12 mouse cellular contexts compared by ENCODE assay signal in the genomic region with DNA sequence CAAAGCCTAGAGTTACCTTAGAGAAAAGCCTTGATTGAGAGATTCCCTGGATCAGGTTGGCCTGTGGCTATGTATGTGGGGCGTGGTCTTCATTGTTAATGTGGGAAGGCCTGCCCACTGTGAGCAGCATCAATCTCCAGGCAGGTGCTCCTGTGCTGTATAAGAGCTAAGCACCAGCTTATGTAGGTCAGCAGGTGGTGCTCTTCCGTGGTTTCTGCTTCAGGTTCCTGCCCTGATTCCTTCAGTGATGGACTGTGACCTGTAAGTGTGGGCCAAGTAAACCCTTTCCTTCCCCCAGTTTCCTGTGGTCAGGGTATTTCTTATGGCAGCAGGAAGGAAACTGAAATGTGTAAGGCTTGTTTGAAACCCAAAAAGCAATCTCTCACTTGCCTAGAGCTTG.
DNase-seq lines count a peak whose midpoint lies in the region; ATAC-seq and TF ChIP-seq lines count a peak whose summit lies in the region.
"Had no signal": no experiment of that assay in that cellular context is flagged by ENCODE, and none has a peak within 500 bp of the region (broad histone marks: within the 10 kb centered on the region; RNA-seq: fewer than 3 reads in every experiment).

No protein-coding gene starts in this region.

- no peaks in the 10 kb centered on the region for H3K9me3 ChIP-seq in CH12.LX (replicated peaks; ENCODE audit: low read length)
- H3K9me3 ChIP-seq: forebrain, embryonic 13.5 days; neural tube, embryonic 12.5 days had no signal

- H3K27ac ChIP-seq in layer of hippocampus, adult 2 months, result no peak overlapping the region
- no peak overlapping the region for H3K27ac ChIP-seq in CH12.LX (ENCODE audit: insufficient read depth, low read depth)
- no peak overlapping the region for H3K27ac ChIP-seq in bone marrow, adult 2 months (ENCODE audit: control insufficient read depth, insufficient read depth, low read depth, low read length, poor library complexity)
- H3K27ac ChIP-seq: forebrain, embryonic 13.5 days; neural tube, embryonic 12.5 days had no signal

- peak; percentile 58 for TF ChIP-seq RAD21 in CH12.LX (IDR thresholded peaks at IDR 0.05; ENCODE audit: low read depth, low read length)

- TF ChIP-seq EP300 in CH12.LX (IDR thresholded peaks at IDR 0.05; ENCODE audit: low read length), result no peak

- H3K9ac ChIP-seq in CH12.LX (ENCODE audit: insufficient read depth, low read depth), result no peak overlapping the region
- H3K9ac ChIP-seq: forebrain, embryonic 13.5 days; neural tube, embryonic 12.5 days had no signal

- H3K4me3 ChIP-seq in layer of hippocampus, adult 2 months, result no peak overlapping the region
- H3K4me3 ChIP-seq in CH12.LX (replicated peaks in 1 of 3; ENCODE audit: low read depth in 2 of 3, low read length in 2 of 3, poor library complexity in 1 of 3), result no peak overlapping the region
- H3K4me3 ChIP-seq in bone marrow, adult 2 months (replicated peaks; ENCODE audit: control insufficient read depth, low read depth, low read length), result no peak overlapping the region
- H3K4me3 ChIP-seq: forebrain, embryonic 13.5 days; neural tube, embryonic 12.5 days had no signal

- H3K36me3 ChIP-seq in CH12.LX (replicated peaks in 1 of 2; ENCODE audit: control insufficient read depth in 1 of 2, insufficient read depth in 1 of 2, low read length in 1 of 2), result no peaks in the 10 kb centered on the region
- H3K36me3 ChIP-seq: neural tube, embryonic 12.5 days had no signal

- WGBS in bone marrow, adult 2 months, result 54% methylated on average over 2 of the region's 2 CpGs

- DNase-seq in layer of hippocampus, adult 2 months (ENCODE audit: low spot score in 2 of 2), result no peak
- DNase-seq in layer of hippocampus, adult 9-11 months, result no peak
- DNase-seq in CH12.LX (ENCODE audit: extremely low read depth), result peak; percentile 57
- DNase-seq in urinary bladder, postnatal 4 days (ENCODE audit: low spot score in 2 of 2), result no peak
- no peak for DNase-seq in gastrocnemius, postnatal 4 days (ENCODE audit: low spot score in 2 of 2)
- DNase-seq: lung, postnatal 36 days; thymus, postnatal 25 days had no signal

- peak; percentile 71 for ATAC-seq in megakaryocyte progenitor cell, adult 5-6 weeks (replicated peaks; ENCODE audit: poor library complexity)
- ATAC-seq in erythroid progenitor cell, adult 5-6 weeks (replicated peaks; ENCODE audit: low FRiP score, poor library complexity, severe bottlenecking), result no peak
- ATAC-seq: forebrain, embryonic 13.5 days had no signal

- in situ Hi-C loops in CH12.LX (cut with MboI; ENCODE audit: low pct_ligation_motif_present, low pct_unique_long_range_greater_than_20kb, low sequenced_read_pairs), result no loop called here

- H3K4me2 ChIP-seq in CH12.LX (ENCODE audit: insufficient read depth, low read depth, poor library complexity, severe bottlenecking), result no peak overlapping the region
- H3K4me2 ChIP-seq: forebrain, embryonic 13.5 days; neural tube, embryonic 12.5 days had no signal

- H3K27me3 ChIP-seq in CH12.LX (replicated peaks), result no peaks in the 10 kb centered on the region
- H3K27me3 ChIP-seq: forebrain, embryonic 13.5 days; neural tube, embryonic 12.5 days had no signal

- H3K79me2 ChIP-seq in CH12.LX (replicated peaks; ENCODE audit: control insufficient read depth, extremely low read depth, insufficient read depth, poor library complexity, severe bottlenecking), result no peaks in the 10 kb centered on the region

- peak; percentile 22 for TF ChIP-seq CTCF in layer of hippocampus, adult 2 months (conservative IDR thresholded peaks at IDR 0.05)
- peak; percentile 24 to 60; a peak in 3 of 4 replicates for TF ChIP-seq CTCF in CH12.LX (conservative IDR thresholded peaks at IDR 0.05 in 1 of 2, IDR thresholded peaks at IDR 0.05 in 1 of 2; ENCODE audit: low read depth in 2 of 2, low read length in 2 of 2)
- TF ChIP-seq CTCF in bone marrow, adult 2 months (IDR thresholded peaks at IDR 0.05; ENCODE audit: control insufficient read depth, insufficient read depth, low read length), result peak; percentile 36; the same call in 1 of the 2 replicates

- H3K4me1 ChIP-seq in CH12.LX (ENCODE audit: control insufficient read depth in 1 of 2, insufficient read depth in 2 of 2), result peaks cover 0 to 2% of the 10 kb centered on the region in 2 experiments; a peak in 1 of 4 replicates
- no peaks in the 10 kb centered on the region; the same call in 1 of the 2 replicates for H3K4me1 ChIP-seq in bone marrow, adult 2 months (ENCODE audit: control insufficient read depth, insufficient read depth, low read length)
- H3K4me1 ChIP-seq: neural tube, embryonic 12.5 days had no signal

- dilution Hi-C loops in CH12.LX (cut with MboI; ENCODE audit: extremely low pct_ligation_motif_present, extremely low pct_unique_long_range_greater_than_20kb, low sequenced_read_pairs), result no loop called here

- no peak for TF ChIP-seq POLR2A in CH12.LX (IDR thresholded peaks at IDR 0.05; ENCODE audit: low read depth, low read length)
- no peak for TF ChIP-seq POLR2A in bone marrow, adult 2 months (IDR thresholded peaks at IDR 0.05; ENCODE audit: borderline replicate concordance, control insufficient read depth, low read depth, low read length)

TF ChIP-seq in CH12.LX, 34 proteins besides CTCF, POLR2A, EP300 and RAD21:
- TF ChIP-seq SMC3 (IDR thresholded peaks at IDR 0.05; ENCODE audit: low read depth, low read length), result peak; percentile 64
- TF ChIP-seq RCOR1 (conservative IDR thresholded peaks at IDR 0.05; ENCODE audit: low read depth, low read length), result no peak
- no peak for TF ChIP-seq UBTF (IDR thresholded peaks at IDR 0.05; ENCODE audit: low read depth, low read length)
